Mouse (Mus musculus) E14TG2a.4 (cell line): ENCODE results near the gene Smg1.

Experiments used
- CTCF ChIP-seq: conservative IDR thresholded peaks from 2 replicates; pipeline ENCODE4 v1.5.1; 2014; ENCODE audit warnings: low read length
- POU5F1 ChIP-seq: IDR thresholded peaks from 2 replicates; pipeline ENCODE4 v1.6.1; 2014; ENCODE audit warnings: low read length, borderline replicate concordance

DNA sequence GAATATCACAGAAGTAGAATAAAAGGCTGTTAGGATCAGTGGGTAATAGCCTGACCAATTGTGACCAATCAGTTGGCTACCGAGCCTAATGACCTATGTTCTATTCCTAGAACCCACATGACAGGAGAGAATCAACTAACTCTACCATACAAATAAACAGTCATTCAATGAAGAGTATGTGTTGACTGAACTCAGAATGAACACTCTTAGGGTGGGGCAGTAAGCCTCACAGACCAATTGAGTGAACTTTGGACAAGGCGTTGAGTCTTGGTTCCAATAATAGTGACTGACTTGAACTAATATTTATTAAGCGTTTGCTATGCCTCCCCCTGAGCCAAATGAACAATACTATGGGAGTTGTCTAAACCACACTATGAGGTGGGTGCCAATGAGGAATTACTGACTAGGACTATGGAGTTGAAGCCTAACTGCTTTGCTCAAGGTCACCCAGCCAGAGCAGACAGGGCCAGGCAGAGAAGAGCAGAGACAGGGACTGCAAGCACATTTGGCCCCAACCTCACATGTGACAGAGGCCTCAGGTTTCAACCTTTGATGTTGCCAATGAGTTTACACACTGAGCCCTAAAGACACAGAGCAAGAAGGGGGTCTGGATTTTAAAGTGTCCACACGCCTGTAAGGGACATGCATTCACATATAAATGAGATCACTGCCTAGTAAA, 7.2 kb upstream of the Smg1 start:
- no peak for TF ChIP-seq CTCF
- no peak for TF ChIP-seq POU5F1
